Mouse (Mus musculus) ovary, postnatal 36 days (tissue): Measurements from ENCODE around the gene H2afx.
"Not testable (repeated sequence)": the region's sequence is repeated elsewhere in the genome, so short reads cannot be mapped to it uniquely, and the experiment has no call there.

ENCODE experiments used
- DNase-seq: peaks from one replicate; pipeline ENCODE4 v3.0.0; 2022; ENCODE audit warnings: low spot score, mixed read lengths

H2afx gene

GRCm38 (mm10) chr9:44318826-44319095, 15.7 kb upstream of the H2afx start:
- DNase-seq = no peak

GRCm38 (mm10) chr9:44319105-44319886, 15.2 kb upstream of the H2afx start:
- DNase-seq = no peak

- DNase-seq = peak; percentile 85
Observed at GRCm38 (mm10) chr9:44319887-44320798, 14.4 kb upstream of the H2afx start, which contains the start of gene C2cd2l. C2cd2l (minus strand) TSS chr9:44320285.

- DNase-seq = no peak
Observed at GRCm38 (mm10) chr9:44320799-44321133, 13.7 kb upstream of the H2afx start.

GRCm38 (mm10) chr9:44323656-44324055, 10.8 kb upstream of the H2afx start:
- not testable (repeated sequence) for DNase-seq

GRCm38 (mm10) chr9:44324147-44324546, 10.3 kb upstream of the H2afx start:
- no peak for DNase-seq

- DNase-seq = not testable (repeated sequence)
Observed at GRCm38 (mm10) chr9:44325032-44325767, 9.3 kb upstream of the H2afx start.

- no peak for DNase-seq
Observed at GRCm38 (mm10) chr9:44325768-44326370, 8.6 kb upstream of the H2afx start, which contains the start of gene Dpagt1. Dpagt1 (plus strand) TSS chr9:44326019.

- DNase-seq = peak; percentile 79
Observed at GRCm38 (mm10) chr9:44326371-44327063, 8.0 kb upstream of the H2afx start.

- no peak for DNase-seq
Observed at GRCm38 (mm10) chr9:44327064-44327711, 7.3 kb upstream of the H2afx start.

- no peak for DNase-seq
Observed at GRCm38 (mm10) chr9:44327926-44328325, 6.6 kb upstream of the H2afx start.

GRCm38 (mm10) chr9:44330736-44331135, 3.8 kb upstream of the H2afx start:
- DNase-seq = no peak

- no peak for DNase-seq
Observed at GRCm38 (mm10) chr9:44332918-44333638, 1.4 kb upstream of the H2afx start.

- DNase-seq = no peak
Observed at GRCm38 (mm10) chr9:44335331-44336092, 1.0 kb downstream of the H2afx start.

GRCm38 (mm10) chr9:44336093-44336406, 1.6 kb downstream of the H2afx start:
- no peak for DNase-seq

GRCm38 (mm10) chr9:44336513-44336912, 2.0 kb downstream of the H2afx start:
- not testable (repeated sequence) for DNase-seq

- DNase-seq = no peak
Observed at GRCm38 (mm10) chr9:44336964-44337363, 2.5 kb downstream of the H2afx start.

GRCm38 (mm10) chr9:44337436-44338169, 3.1 kb downstream of the H2afx start:
- DNase-seq = no peak

GRCm38 (mm10) chr9:44338574-44338973, 4.1 kb downstream of the H2afx start:
- DNase-seq = no peak
